Mouse (Mus musculus): Measurements from ENCODE around the gene Pdhb. TPM values are rescaled to one million over a fixed set of nuclear protein-coding genes. Genes with fewer than 3 reads are reported as not detected.
"Not testable (repeated sequence)": the region's sequence is repeated elsewhere in the genome, so short reads cannot be mapped to it uniquely, and the experiment has no call there.

The Pdhb gene
- total RNA-seq, 2 experiments from 2014 or later = 26.9 to 56.1 TPM

- no peak for ATAC-seq (replicated peaks; ENCODE audit: low FRiP score, poor library complexity, severe bottlenecking)
These were observed 31.7 kb downstream of the Pdhb start for GRCm38 (mm10) chr14:8141131-8141530.

- no peak for ATAC-seq (replicated peaks; ENCODE audit: low FRiP score, poor library complexity, severe bottlenecking)
These were observed 32.8 kb downstream of the Pdhb start for GRCm38 (mm10) chr14:8139724-8140710.

GRCm38 (mm10) chr14:8135130-8135529 is 37.7 kb downstream of the Pdhb start:
- no peak for ATAC-seq (replicated peaks; ENCODE audit: low FRiP score, poor library complexity, severe bottlenecking)

- ATAC-seq (replicated peaks; ENCODE audit: low FRiP score, poor library complexity, severe bottlenecking) = no peak
These were observed 38.6 kb downstream of the Pdhb start for GRCm38 (mm10) chr14:8134234-8134633.

GRCm38 (mm10) chr14:8132789-8133188 is 40.0 kb downstream of the Pdhb start:
- no peak for ATAC-seq (replicated peaks; ENCODE audit: low FRiP score, poor library complexity, severe bottlenecking)

GRCm38 (mm10) chr14:8127971-8128370 is 44.9 kb downstream of the Pdhb start:
- ATAC-seq (replicated peaks; ENCODE audit: low FRiP score, poor library complexity, severe bottlenecking) = no peak

GRCm38 (mm10) chr14:8124046-8124881 is 48.6 kb downstream of the Pdhb start:
- ATAC-seq (replicated peaks; ENCODE audit: low FRiP score, poor library complexity, severe bottlenecking) = no peak

- ATAC-seq (replicated peaks; ENCODE audit: low FRiP score, poor library complexity, severe bottlenecking) = not testable (repeated sequence)
These were observed 49.2 kb downstream of the Pdhb start for GRCm38 (mm10) chr14:8123611-8124010.

- no peak for ATAC-seq (replicated peaks; ENCODE audit: low FRiP score, poor library complexity, severe bottlenecking)
These were observed 49.7 kb downstream of the Pdhb start for GRCm38 (mm10) chr14:8123141-8123540.

GRCm38 (mm10) chr14:8119904-8120303 is 52.9 kb downstream of the Pdhb start:
- ATAC-seq (replicated peaks; ENCODE audit: low FRiP score, poor library complexity, severe bottlenecking) = no peak

- ATAC-seq (replicated peaks; ENCODE audit: low FRiP score, poor library complexity, severe bottlenecking) = no peak
These were observed 53.4 kb downstream of the Pdhb start for GRCm38 (mm10) chr14:8119454-8119853.

- ATAC-seq (replicated peaks; ENCODE audit: low FRiP score, poor library complexity, severe bottlenecking) = no peak
These were observed 55.5 kb downstream of the Pdhb start for GRCm38 (mm10) chr14:8117371-8117770.

Other genes starting within 250 kb of the Pdhb start
- not detected in 2 replicates for gene Gm45521, start 215.7 kb downstream of the Pdhb start, total RNA-seq (2015; ENCODE audit: low replicate concordance)
- not detected in 2 replicates for gene Gm45521, start 215.7 kb downstream of the Pdhb start, total RNA-seq (2017; ENCODE audit: low replicate concordance)
- gene Dnase1l3, start 178.5 kb downstream of the Pdhb start, total RNA-seq (2015; ENCODE audit: low replicate concordance) = 0.19 TPM in 1 of 2 replicates, not detected in the other
- gene Dnase1l3, start 178.5 kb downstream of the Pdhb start, total RNA-seq (2017; ENCODE audit: low replicate concordance) = not detected in 2 replicates
- not detected in 2 replicates for gene Abhd6, start 170.1 kb downstream of the Pdhb start, total RNA-seq (2015; ENCODE audit: low replicate concordance)
- not detected in 2 replicates for gene Abhd6, start 170.1 kb downstream of the Pdhb start, total RNA-seq (2017; ENCODE audit: low replicate concordance)
- 5.4 and 7.1 TPM in 2 replicates for gene Rpp14, start 92.7 kb downstream of the Pdhb start, total RNA-seq (2015; ENCODE audit: low replicate concordance)
- gene Rpp14, start 92.7 kb downstream of the Pdhb start, total RNA-seq (2017; ENCODE audit: low replicate concordance) = 11.7 and 14.0 TPM in 2 replicates
- gene Pxk, start 74.8 kb downstream of the Pdhb start, total RNA-seq (2015; ENCODE audit: low replicate concordance) = 11.7 and 16.1 TPM in 2 replicates
- gene Pxk, start 74.8 kb downstream of the Pdhb start, total RNA-seq (2017; ENCODE audit: low replicate concordance) = 3.9 and 9.6 TPM in 2 replicates
- 1.2 and 2.3 TPM in 2 replicates for gene Kctd6, start 41.1 kb upstream of the Pdhb start, total RNA-seq (2015; ENCODE audit: low replicate concordance)
- 5.4 and 6.6 TPM in 2 replicates for gene Kctd6, start 41.1 kb upstream of the Pdhb start, total RNA-seq (2017; ENCODE audit: low replicate concordance)
- gene Acox2, start 86.3 kb upstream of the Pdhb start, total RNA-seq (2015; ENCODE audit: low replicate concordance) = not detected in 2 replicates
- gene Acox2, start 86.3 kb upstream of the Pdhb start, total RNA-seq (2017; ENCODE audit: low replicate concordance) = not detected in 2 replicates
- not detected in 2 replicates for gene Fam107a, start 145.0 kb upstream of the Pdhb start, total RNA-seq (2015; ENCODE audit: low replicate concordance)
- not detected in 2 replicates for gene Fam107a, start 145.0 kb upstream of the Pdhb start, total RNA-seq (2017; ENCODE audit: low replicate concordance)
- gene Oit1, start 205.7 kb upstream of the Pdhb start, total RNA-seq (2015; ENCODE audit: low replicate concordance) = not detected in 2 replicates
- gene Oit1, start 205.7 kb upstream of the Pdhb start, total RNA-seq (2017; ENCODE audit: low replicate concordance) = not detected in 2 replicates